In the genomic region with DNA sequence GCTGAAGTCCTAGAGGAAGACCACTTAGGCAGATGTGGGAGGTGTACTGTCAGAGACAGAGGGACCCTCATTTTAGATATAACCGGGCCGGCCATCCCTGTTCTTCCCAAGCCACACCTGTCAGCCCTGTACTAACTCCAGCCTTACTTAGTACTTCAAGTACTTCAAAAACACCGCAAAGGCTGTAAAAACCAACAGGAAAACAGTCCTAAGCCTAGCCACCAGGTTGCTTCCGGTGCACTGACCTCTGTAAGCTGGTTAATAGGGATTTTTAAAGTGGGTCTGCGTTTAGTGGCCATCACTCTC, we compare ENCODE assay signal across 8 mouse cellular contexts. TPM values are rescaled to one million over a fixed set of nuclear protein-coding genes. Genes with fewer than 3 reads are reported as not detected.
DNase-seq lines count a peak whose midpoint lies in the region; ATAC-seq and TF ChIP-seq lines count a peak whose summit lies in the region.

No protein-coding gene starts in this region.

- H3K4me3 ChIP-seq in ES-Bruce4 (ENCODE audit: low read depth, low read length): peak overlapping the region; percentile 64
- H3K4me3 ChIP-seq in forebrain, embryonic 13.5 days: peak overlapping the region; percentile 71
- peak overlapping the region; percentile 88 for H3K4me3 ChIP-seq in liver, embryonic 12.5 days
- H3K4me3 ChIP-seq in stomach, postnatal 0 days (ENCODE audit: low read depth, low read length): peak overlapping the region; percentile 75

- no peak for TF ChIP-seq EP300 in ES-Bruce4 (IDR thresholded peaks at IDR 0.05; ENCODE audit: insufficient read depth, low read depth, low read length)
- TF ChIP-seq EP300 in stomach, postnatal 0 days (optimal IDR thresholded peaks at IDR 0.05): no peak

- no peaks in the 10 kb centered on the region for H3K9me3 ChIP-seq in ES-Bruce4 (replicated peaks; ENCODE audit: control insufficient read depth, insufficient read depth, low read length, poor library complexity, severe bottlenecking)
- no peaks in the 10 kb centered on the region for H3K9me3 ChIP-seq in forebrain, embryonic 13.5 days (replicated peaks)
- no peaks in the 10 kb centered on the region for H3K9me3 ChIP-seq in liver, embryonic 12.5 days (replicated peaks)
- no peaks in the 10 kb centered on the region for H3K9me3 ChIP-seq in stomach, postnatal 0 days (ENCODE audit: control insufficient read depth, low read length)

- no peaks in the 10 kb centered on the region for H3K4me1 ChIP-seq in ES-Bruce4 (ENCODE audit: control insufficient read depth, insufficient read depth, low read length)
- H3K4me1 ChIP-seq in forebrain, embryonic 13.5 days: peaks cover 19% of the 10 kb centered on the region
- H3K4me1 ChIP-seq in liver, embryonic 12.5 days: peaks cover 30% of the 10 kb centered on the region
- H3K4me1 ChIP-seq in stomach, postnatal 0 days (replicated peaks; ENCODE audit: control insufficient read depth, insufficient read depth): no peaks in the 10 kb centered on the region

- 0 out of 2 replicates have a peak overlapping the region, but pooled peaks have one; percentile 75 for H3K9ac ChIP-seq in ES-Bruce4 (ENCODE audit: low read depth, poor library complexity, severe bottlenecking)
- H3K9ac ChIP-seq in forebrain, embryonic 13.5 days: peak overlapping the region; percentile 83
- H3K9ac ChIP-seq in liver, embryonic 12.5 days: peak overlapping the region; percentile 94
- peak overlapping the region; percentile 93 for H3K9ac ChIP-seq in stomach, postnatal 0 days (ENCODE audit: low read length)

- H3K4me2 ChIP-seq in forebrain, embryonic 13.5 days: peak overlapping the region; percentile 72
- H3K4me2 ChIP-seq in liver, embryonic 12.5 days: peak overlapping the region; percentile 72
- peak overlapping the region; percentile 61 for H3K4me2 ChIP-seq in stomach, postnatal 0 days (replicated peaks; ENCODE audit: low read depth)

- peak; percentile 50 for ATAC-seq in forebrain, embryonic 13.5 days
- peak; percentile 30 for ATAC-seq in liver, embryonic 12.5 days
- ATAC-seq in stomach, postnatal 0 days (ENCODE audit: low FRiP score, low TSS enrichment): no peak
- ATAC-seq in CD4-positive, CD25-positive, alpha-beta regulatory T cell, adult 4 months: no peak

- TF ChIP-seq CTCF in ES-Bruce4 (IDR thresholded peaks at IDR 0.05; ENCODE audit: low read depth, low read length): no peak
- no peak for TF ChIP-seq CTCF in stomach, postnatal 0 days (IDR thresholded peaks at IDR 0.05; ENCODE audit: low read depth)

- intact Hi-C loops in heart, postnatal 10 days (cut with DNase I): loop anchor here (10.0 kb wide), 2 partner anchors 938 to 1098 kb away; a partner anchor contains a TSS

- H3K36me3 ChIP-seq in ES-Bruce4 (ENCODE audit: control insufficient read depth, insufficient read depth, low read length, poor library complexity, severe bottlenecking): no peaks in the 10 kb centered on the region
- peaks cover 18% of the 10 kb centered on the region for H3K36me3 ChIP-seq in forebrain, embryonic 13.5 days (ENCODE audit: poor library complexity, severe bottlenecking)
- H3K36me3 ChIP-seq in liver, embryonic 12.5 days: peaks cover 39% of the 10 kb centered on the region
- H3K36me3 ChIP-seq in stomach, postnatal 0 days (ENCODE audit: control insufficient read depth, insufficient read depth, low read length): peaks cover 4% of the 10 kb centered on the region

- WGBS in forebrain, embryonic 13.5 days: 63% methylated on average over 5 of the region's 5 CpGs
- WGBS in liver, embryonic 12.5 days (ENCODE audit: insufficient replicate concordance): 43% methylated on average over 5 of the region's 5 CpGs
- WGBS in stomach, postnatal 0 days: 37% methylated on average over 5 of the region's 5 CpGs

- peak; percentile 10 for DNase-seq in heart, adult 8-10 months (ENCODE audit: low spot score)
- DNase-seq in heart, postnatal 10 days: no peak
- DNase-seq in stomach, postnatal 0 days (ENCODE audit: low spot score): peak; percentile 26
- no peak for DNase-seq in right cerebral cortex, postnatal 14 days

- no peaks in the 10 kb centered on the region for H3K27me3 ChIP-seq in ES-Bruce4 (ENCODE audit: control insufficient read depth, insufficient read depth, low read length, poor library complexity, severe bottlenecking)
- no peaks in the 10 kb centered on the region for H3K27me3 ChIP-seq in forebrain, embryonic 13.5 days
- H3K27me3 ChIP-seq in liver, embryonic 12.5 days (replicated peaks): no peaks in the 10 kb centered on the region
- H3K27me3 ChIP-seq in stomach, postnatal 0 days (ENCODE audit: control insufficient read depth, insufficient read depth, low read length): no peaks in the 10 kb centered on the region

- no peak overlapping the region for H3K27ac ChIP-seq in ES-Bruce4 (ENCODE audit: insufficient read depth, low read length)
- no peak overlapping the region for H3K27ac ChIP-seq in forebrain, embryonic 13.5 days
- H3K27ac ChIP-seq in liver, embryonic 12.5 days: peak overlapping the region; percentile 92
- peak overlapping the region; percentile 98 for H3K27ac ChIP-seq in stomach, postnatal 0 days (replicated peaks)

- no peak for TF ChIP-seq POLR2A in ES-Bruce4 (IDR thresholded peaks at IDR 0.05; ENCODE audit: insufficient read depth, low read length)

RNA-seq across cellular contexts. Expression of a gene that starts 11.1 kb away (rescaled TPM):
- 10 to 100 TPM; 68.6 to 86.7 (median 75.1) TPM for total RNA-seq in heart, adult 8-10 months (2022)
- total RNA-seq in heart, postnatal 10 days (2021): 100 to 1,000 TPM; 147 to 160 TPM
- 37.0 and 50.5 TPM in 2 replicates for polyA plus RNA-seq in ES-Bruce4 (2011; ENCODE audit: insufficient read depth, insufficient read length, low read depth, missing spikeins)
- polyA plus RNA-seq in forebrain, embryonic 13.5 days (2015; fragmentation: Nextera tagmentation; extraction: Ambion mirVana): 135 and 147 TPM in 2 replicates
- polyA plus RNA-seq in liver, embryonic 12.5 days (2016; fragmentation: Nextera tagmentation; extraction: Ambion mirVana): 232 and 242 TPM in 2 replicates
- polyA plus RNA-seq in stomach, postnatal 0 days (2015; fragmentation: Nextera tagmentation; extraction: Ambion mirVana): 396 and 411 TPM in 2 replicates
- 100 to 1,000 TPM; 607 to 653 TPM for polyA plus RNA-seq in CD4-positive, CD25-positive, alpha-beta regulatory T cell, adult 4 months (2017; shearing (Covaris generic))

Comparison
In these comparisons a context has a peak if more than half of its experiments do, and no peak if none do; other contexts are left out.
1. DNase-seq: peak in heart, adult 8-10 months (single experiment) and stomach, postnatal 0 days (single experiment); none in heart, postnatal 10 days (0 of 2) and right cerebral cortex, postnatal 14 days (single experiment).
2. H3K27ac ChIP-seq: peak in liver, embryonic 12.5 days (single experiment) and stomach, postnatal 0 days (single experiment); none in ES-Bruce4 (single experiment) and forebrain, embryonic 13.5 days (single experiment).
3. ATAC-seq: peak in forebrain, embryonic 13.5 days (single experiment) and liver, embryonic 12.5 days (single experiment); none in stomach, postnatal 0 days (single experiment) and CD4-positive, CD25-positive, alpha-beta regulatory T cell, adult 4 months (single experiment).
4. Peak in every context shown above with its lines, with median percentiles within 50 percentile points of each other: H3K4me3 ChIP-seq, H3K9ac ChIP-seq and H3K4me2 ChIP-seq.